Mouse (Mus musculus): ENCODE data around the gene Birc7. TPM values are rescaled to one million over a fixed set of nuclear protein-coding genes. Genes with fewer than 3 reads are reported as not detected.

The Birc7 gene
- not detected for polyA plus RNA-seq (2014; fragmentation: Illumina TruSeq; extraction: RNeasy Lipid Tissue Mini Kit (QIAGEN cat#74804); ENCODE audit: low read depth, low replicate concordance)

GRCm38 (mm10) chr2:180928723-180929122, at the start of gene Birc7:
Gene Birc7 (plus strand): TSS chr2:180929023.

GRCm38 (mm10) chr2:180920810-180921400, 7.9 kb upstream of the Birc7 start, which contains the start of gene Ythdf1:
Gene Ythdf1 (minus strand): TSS chr2:180920949.

GRCm38 (mm10) chr2:180954061-180955047, 25.5 kb downstream of the Birc7 start, which contains the start of gene Nkain4:
Gene Nkain4 (minus strand): TSS chr2:180954699.

GRCm38 (mm10) chr2:180967010-180967763, 38.4 kb downstream of the Birc7 start, which contains the start of gene Arfgap1:
Gene Arfgap1 (plus strand): TSS chr2:180967225.

Other genes with a start within 250 kb of the Birc7 start
- 39.7 TPM for gene Dido1, start 219.0 kb upstream of the Birc7 start, polyA plus RNA-seq (2014; fragmentation: Illumina TruSeq; extraction: RNeasy Lipid Tissue Mini Kit (QIAGEN cat#74804); ENCODE audit: low read depth, low replicate concordance)
- 82.7 TPM for gene Gid8, start 218.9 kb upstream of the Birc7 start, polyA plus RNA-seq (2014; fragmentation: Illumina TruSeq; extraction: RNeasy Lipid Tissue Mini Kit (QIAGEN cat#74804); ENCODE audit: low read depth, low replicate concordance)
- gene Slc17a9, start 203.8 kb upstream of the Birc7 start, polyA plus RNA-seq (2014; fragmentation: Illumina TruSeq; extraction: RNeasy Lipid Tissue Mini Kit (QIAGEN cat#74804); ENCODE audit: low read depth, low replicate concordance): 7.9 TPM
- not detected for gene Bhlhe23, start 152.1 kb upstream of the Birc7 start, polyA plus RNA-seq (2014; fragmentation: Illumina TruSeq; extraction: RNeasy Lipid Tissue Mini Kit (QIAGEN cat#74804); ENCODE audit: low read depth, low replicate concordance)
- 50.8 TPM for gene Ythdf1, start 8.1 kb upstream of the Birc7 start, polyA plus RNA-seq (2014; fragmentation: Illumina TruSeq; extraction: RNeasy Lipid Tissue Mini Kit (QIAGEN cat#74804); ENCODE audit: low read depth, low replicate concordance)
- not detected for gene Nkain4, start 25.7 kb downstream of the Birc7 start, polyA plus RNA-seq (2014; fragmentation: Illumina TruSeq; extraction: RNeasy Lipid Tissue Mini Kit (QIAGEN cat#74804); ENCODE audit: low read depth, low replicate concordance)
- 10.4 TPM for gene Arfgap1, start 38.2 kb downstream of the Birc7 start, polyA plus RNA-seq (2014; fragmentation: Illumina TruSeq; extraction: RNeasy Lipid Tissue Mini Kit (QIAGEN cat#74804); ENCODE audit: low read depth, low replicate concordance)
- 0.16 TPM for gene Col20a1, start 57.5 kb downstream of the Birc7 start, polyA plus RNA-seq (2014; fragmentation: Illumina TruSeq; extraction: RNeasy Lipid Tissue Mini Kit (QIAGEN cat#74804); ENCODE audit: low read depth, low replicate concordance)
- gene Chrna4, start 114.5 kb downstream of the Birc7 start, polyA plus RNA-seq (2014; fragmentation: Illumina TruSeq; extraction: RNeasy Lipid Tissue Mini Kit (QIAGEN cat#74804); ENCODE audit: low read depth, low replicate concordance): not detected
- gene Kcnq2, start 206.3 kb downstream of the Birc7 start, polyA plus RNA-seq (2014; fragmentation: Illumina TruSeq; extraction: RNeasy Lipid Tissue Mini Kit (QIAGEN cat#74804); ENCODE audit: low read depth, low replicate concordance): 0.85 TPM
- not detected for gene Eef1a2, start 228.0 kb downstream of the Birc7 start, polyA plus RNA-seq (2014; fragmentation: Illumina TruSeq; extraction: RNeasy Lipid Tissue Mini Kit (QIAGEN cat#74804); ENCODE audit: low read depth, low replicate concordance)